Mouse (Mus musculus) brain, embryonic 18.5 days (tissue): ENCODE data around the gene Edem3.
"Not testable (repeated sequence)": the region's sequence is repeated elsewhere in the genome, so short reads cannot be mapped to it uniquely, and the experiment has no call there.

Source experiments
- DNase-seq: peaks from one replicate; pipeline ENCODE4 v3.0.0-alpha.2; 2012; ENCODE audit warnings: low read depth, low spot score

The Edem3 gene

DNA sequence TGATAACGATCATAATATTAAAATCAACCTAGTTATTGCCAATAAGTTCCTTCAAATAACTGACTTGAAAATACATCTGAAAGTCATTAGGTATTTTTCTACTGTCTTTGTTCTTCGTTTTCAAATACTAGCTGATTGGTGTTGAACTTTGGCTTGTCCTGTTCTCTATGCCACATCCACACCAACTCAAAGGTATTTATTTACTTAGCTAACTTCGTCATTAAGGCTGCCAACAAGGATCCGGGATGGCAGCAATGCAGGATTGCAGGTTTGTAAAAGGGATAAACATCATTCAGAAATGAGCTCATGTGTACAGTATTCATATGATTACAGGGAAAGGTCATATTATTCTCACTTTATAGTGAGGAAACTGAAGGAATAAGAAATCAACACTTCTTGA, 2.2 kb upstream of the Edem3 start:
- no peak for DNase-seq

DNA sequence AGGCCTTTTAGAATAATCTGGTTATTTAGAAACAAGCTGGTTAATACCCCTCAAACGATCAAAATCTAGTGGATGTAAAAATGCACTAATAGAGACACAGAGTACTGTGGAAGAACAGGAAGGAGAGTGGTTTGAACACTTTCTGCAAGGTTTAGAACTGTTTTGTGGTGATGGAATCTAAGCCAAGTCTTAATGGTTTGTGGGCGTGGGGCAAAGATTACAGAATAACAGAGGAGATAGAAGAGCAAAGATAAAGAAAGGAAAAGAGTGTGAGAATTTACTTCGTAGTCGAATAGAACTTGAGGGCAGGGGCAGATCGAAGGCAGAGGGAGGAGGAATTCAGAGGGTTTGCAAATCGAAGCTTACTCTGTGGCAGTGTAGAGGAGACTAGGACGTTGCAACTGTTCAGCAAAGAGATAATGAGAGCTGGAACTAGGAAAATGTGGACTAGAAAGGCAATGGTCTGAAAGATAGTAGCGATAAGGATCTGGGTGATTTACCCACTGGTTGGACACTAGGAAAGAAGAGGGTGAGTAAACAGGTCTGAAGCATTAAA, 1.7 kb upstream of the Edem3 start:
- DNase-seq: no peak

DNA sequence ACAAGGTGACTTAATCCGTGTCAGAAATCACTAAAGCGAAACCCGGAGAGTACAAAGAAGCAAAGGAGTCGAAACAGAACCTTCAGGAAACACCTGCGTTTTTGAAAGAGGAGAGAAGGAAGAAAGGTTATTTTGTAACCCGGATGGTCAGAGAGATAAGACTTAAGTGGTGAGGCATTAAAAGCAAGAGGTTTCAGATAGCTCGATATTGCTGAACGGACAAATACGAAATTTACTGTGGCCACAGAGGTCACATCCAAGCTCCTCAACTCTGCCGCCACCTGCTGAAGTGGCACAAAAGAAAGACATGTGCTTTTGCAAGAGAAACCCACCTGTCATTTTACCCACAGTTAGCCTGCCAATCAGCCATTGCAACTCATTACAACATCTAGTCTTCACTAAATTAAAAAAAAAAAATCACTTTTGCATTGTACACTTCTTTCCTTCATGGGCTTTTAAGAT, 1.1 kb upstream of the Edem3 start:
- DNase-seq: no peak

DNA sequence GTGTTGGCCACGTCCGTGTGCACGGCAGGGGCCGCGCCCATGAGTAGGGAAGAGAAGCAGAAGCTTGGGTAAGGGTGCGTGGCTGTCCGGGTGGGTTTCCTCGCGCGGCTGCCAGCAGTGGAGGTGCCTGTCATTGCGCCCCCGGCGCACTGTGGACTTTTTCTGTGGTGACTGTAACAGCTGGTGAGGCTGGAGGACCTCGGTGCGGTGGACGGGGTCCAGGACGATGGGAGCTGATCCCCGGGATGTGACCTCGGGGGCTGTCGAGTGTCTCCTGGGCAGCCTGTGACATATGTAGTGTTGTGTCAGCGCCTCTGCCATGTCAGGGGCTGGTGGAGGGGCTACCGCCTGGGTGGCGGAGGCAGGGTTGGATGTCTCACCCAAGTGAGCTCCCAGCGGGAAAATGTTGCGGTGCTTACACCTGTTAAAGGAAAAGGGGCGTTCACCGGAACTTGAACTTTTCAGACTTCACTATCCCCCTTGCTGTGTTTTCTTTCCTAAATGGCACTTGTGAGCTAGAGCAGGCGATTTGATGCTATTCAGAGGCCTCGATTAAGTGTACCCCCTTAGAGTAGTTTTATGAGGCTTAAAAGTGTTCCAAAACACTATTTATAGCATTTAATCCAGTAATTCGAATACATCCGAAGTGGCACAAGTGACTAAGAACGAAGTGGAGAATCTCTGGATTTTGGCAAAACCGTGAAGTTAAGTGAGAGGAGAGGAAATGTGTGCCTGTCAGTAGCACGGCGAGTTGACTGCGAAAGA, 671 bp downstream of the Edem3 start:
- DNase-seq: peak; percentile 0

DNA sequence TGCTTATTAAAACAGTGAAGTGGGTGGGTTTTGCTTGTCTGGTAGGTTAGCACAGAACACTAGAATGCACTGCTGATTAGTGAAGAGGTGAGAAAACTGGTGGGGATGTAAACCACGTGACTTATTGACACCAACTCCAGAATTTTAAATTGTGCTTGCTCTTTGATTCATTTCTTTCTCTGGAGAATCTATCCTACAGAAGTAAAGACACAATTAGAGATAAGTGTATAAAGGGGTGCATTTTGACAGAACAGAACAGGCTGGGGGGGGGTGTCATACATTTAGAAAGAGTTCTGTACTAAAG, 1.2 kb downstream of the Edem3 start:
- DNase-seq: no peak

DNA sequence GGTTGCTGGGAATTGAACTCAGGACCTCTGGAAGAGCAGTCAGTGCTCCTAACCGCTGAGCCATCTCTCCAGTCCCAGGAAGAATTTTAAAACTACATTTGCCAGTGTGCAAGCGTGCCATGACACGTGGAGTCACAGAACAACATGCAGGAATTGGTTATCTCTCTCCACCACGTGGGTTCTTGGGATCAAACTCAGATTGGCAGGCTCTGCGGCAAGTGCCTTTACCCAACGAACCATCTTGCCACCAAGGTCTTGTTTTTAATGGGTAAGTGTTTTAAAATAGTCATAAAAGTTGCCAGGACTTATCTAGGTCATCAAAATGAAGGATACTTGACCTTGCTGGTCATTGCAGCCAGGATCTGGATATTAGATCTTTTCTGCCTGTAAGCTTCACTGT, 3.1 kb downstream of the Edem3 start:
- no peak for DNase-seq

DNA sequence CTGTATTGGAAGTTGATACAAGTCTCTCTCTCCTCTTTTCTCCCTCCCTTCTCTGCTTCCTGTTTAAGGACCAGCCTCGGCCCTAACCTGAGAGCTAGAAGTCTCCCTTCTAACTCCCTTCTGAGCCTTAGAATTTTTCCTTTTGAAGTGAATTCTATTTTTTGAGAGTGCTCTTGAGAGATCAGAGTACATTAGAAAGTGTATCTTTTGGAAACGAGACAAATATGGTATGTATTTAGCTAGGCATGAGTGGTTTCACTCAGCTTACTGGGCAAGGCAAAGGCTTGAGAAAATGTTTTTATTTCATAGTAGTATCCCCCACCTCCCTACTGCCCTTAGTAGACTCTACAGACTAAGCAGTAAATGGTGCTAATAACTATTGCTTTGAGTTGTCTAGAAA, 3.8 kb downstream of the Edem3 start:
- DNase-seq: no peak

DNA sequence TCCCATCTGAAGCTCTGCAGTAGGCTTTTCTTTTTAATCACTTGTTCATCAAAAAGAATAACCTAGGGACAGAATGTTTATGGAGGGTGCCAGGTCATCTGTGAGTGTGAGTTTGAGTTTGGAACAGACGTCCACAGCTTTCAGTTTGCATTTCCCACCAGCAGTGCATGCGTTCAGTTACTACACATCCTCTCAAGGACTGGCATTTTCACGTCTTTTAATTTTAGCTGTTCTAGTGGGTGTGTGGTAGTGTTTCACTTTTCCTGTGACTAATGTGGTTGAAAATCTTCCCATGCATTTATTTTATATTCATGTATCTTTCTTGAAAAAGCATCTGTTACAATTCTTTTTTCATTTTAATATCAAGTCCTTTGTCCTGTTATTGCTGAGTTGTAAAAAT, 9.1 kb downstream of the Edem3 start:
- no peak for DNase-seq

DNA sequence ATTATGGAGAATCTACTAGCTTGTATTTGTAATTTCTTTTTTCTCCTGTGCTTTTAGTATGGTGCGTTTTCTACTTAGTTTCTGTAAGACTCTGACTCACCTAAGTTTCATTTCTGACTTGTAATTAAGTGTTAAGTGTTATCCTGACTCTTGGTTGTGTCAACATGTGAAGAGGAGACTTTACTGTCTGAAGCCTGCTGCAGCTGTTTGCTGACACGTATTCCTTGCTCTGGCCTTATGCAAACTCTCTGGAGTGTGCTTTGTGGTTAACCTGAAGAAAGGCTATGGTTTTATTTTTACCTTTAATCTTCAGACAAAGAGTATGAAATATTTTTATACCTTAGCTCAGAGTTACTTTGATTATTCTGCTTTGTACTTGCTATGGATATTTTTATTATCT, 11.0 kb downstream of the Edem3 start:
- no peak for DNase-seq

DNA sequence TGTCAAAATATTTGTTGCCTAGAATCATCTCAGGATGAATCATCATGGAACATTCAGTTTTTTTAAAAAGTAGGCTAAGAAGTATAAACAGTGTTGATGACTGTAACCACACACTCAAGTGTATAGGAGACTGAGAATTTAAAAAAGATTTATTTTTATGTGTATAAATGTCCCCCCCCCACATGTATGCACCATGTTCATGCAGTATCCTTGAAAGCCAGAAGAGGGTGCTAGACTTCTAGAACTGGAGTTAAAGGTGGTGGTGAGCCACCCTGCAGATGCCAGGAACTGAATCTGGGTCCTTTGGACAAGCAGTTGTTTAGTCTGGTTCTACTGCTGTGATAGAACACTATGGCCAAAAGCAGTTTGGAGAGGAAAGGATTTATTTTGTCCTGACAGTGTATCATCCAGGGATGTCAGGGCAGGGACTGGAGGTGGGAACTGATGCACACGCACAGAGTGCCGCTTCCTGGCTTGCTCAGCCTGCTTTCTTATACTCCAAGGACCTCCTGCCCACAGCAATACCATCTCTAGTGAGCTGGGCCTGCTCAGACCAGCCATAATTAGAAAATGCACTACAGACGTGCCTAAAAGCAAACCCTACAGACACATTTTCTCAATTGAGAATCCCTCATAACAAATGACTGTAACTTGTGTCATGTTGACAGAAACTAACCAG, 11.9 kb downstream of the Edem3 start:
- DNase-seq: no peak

DNA sequence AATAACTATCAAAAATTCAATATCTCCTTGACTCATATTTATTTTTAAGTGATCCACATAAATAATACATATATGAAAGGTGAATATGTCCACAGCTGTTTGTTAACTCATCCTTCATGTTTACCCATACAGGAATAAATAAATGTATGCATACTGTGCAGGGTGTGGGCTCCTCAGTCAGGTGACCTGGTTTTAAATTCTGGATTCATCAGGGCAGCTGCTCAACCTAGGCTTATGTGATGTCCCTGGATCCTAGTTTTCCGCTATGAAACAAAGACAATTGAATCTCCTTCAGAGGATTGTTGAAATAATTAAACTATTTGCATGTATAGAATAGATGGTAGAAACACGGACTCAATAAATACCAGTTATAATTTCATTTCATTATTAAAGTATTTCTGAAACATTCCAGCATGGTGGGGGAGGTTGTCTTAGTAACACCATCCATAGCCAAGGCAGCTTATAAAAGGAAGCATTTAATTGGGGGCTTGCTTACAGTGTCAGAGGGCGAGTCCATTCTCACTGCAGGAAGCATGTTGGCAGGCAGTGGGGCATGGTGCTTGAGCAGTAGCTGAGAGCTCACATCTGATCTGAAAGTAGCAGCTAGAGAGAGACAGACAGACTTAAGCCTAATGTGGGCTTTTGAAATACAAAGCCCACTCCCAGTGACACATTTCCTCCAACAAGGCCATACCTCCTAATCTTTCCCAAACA, 14.2 kb downstream of the Edem3 start:
- no peak for DNase-seq

DNA sequence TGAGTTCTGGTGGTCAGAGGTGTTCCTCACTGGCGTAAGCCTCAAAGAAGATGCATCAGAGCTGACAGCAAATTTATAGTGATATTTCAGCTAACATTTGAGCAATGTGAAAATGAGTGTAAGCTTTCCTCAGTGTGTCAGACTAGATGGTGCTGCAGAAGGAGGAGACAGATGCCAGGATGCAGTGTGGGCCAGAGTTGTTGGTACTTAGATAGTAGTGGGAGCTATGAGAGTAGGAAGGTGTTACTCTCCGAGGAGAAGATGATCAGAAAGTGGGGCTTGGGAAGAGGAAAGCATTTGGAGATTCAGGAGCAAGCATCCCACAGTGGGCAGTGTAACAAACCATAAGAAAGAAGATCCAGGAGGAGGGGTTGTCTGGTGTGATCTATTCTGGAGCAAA, 22.4 kb downstream of the Edem3 start:
- no peak for DNase-seq

DNA sequence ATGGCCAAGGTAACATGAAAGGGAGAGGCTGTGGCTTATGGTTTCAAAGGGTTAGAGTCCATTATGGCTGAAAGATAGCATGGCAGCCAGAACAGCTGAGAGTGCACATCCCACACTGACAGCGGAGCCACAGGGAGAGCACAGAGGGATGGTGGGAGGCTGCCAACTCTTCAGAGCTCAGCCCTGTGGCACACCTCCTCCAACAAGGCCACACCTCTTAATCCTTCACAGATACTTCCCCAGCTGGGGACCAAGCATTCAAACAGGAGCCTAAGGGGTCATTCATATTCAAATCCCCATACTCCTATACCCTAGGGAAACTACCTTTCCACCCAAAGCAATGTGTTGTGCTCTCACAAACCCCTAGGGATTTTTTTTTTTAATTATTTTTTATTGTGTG, 23.4 kb downstream of the Edem3 start:
- no peak for DNase-seq

DNA sequence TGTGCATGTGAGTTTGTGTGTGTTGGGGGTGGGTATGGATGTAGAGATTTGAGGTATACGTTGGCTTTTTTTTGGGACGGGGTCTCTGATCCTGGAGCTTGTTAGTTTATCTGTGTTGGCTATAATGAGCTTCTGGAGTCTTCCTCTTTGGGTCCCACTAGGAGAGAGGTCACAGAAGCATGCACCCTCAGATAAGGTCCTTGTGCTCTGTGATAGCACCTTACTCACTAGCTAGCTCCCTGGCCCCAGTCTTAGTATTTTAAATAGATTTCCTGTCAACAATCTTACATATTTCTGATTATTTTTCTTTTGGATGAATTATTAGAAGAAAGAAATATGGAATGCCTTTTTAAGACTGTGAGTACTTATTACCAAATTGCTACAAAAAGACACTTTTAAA, 24.1 kb downstream of the Edem3 start:
- no peak for DNase-seq

DNA sequence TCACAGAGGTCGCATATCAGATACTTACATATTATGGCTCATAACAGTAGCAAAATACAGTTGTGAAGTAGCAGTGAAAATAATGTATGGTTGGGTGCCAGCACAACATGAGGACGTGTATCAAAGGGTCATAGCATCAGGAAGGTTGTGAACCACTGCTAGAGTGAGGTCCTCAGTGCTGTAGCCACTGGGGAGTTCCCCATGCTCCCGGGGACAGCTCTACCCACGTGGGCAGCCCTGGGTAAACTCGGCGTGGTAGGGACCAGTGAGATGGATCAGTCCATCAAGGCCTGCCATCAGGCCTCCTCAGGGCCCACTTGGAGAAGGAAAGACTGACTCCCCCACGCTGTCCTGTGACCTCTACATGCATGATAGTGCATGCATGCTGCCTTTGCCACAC, 26.3 kb downstream of the Edem3 start:
- no peak for DNase-seq

DNA sequence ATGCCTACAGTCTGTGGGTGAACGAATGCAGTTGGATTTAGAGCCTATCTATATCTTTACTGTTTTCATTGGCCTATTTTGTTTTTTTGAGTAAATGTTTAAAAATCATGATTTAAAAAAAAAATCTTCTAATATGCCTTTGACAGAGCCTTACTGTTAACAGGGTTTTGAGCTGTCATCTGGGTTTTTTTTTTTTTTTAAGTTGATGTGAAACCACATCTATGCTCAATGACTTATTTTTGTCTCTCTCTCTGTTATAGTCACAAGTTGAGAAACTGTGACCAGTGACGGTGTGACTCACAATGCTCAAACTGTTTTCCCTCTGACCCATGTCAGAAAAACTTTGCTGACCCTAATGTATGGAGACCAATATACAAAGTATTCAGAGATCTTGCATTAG, 28.2 kb downstream of the Edem3 start:
- DNase-seq: no peak

DNA sequence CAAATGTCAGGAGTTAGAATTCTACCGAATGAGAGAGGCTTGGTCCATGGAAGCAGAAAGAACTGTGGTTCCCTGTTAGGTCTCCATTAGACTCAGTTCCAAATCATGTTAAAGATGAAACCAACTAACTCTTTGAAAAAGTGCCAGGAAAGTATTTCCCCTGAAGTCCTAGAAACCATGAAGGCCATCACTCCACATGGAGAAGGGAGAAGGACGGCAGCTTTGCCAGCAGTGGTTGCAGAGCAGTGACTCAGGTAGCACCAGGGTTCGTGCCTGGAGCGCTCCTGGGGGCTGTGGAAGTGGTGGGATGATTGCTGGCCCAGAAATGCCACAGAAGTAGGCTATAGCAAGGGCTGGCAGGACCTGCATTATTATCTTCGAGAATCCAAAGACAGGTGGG, 31.2 kb downstream of the Edem3 start:
- no peak for DNase-seq

DNA sequence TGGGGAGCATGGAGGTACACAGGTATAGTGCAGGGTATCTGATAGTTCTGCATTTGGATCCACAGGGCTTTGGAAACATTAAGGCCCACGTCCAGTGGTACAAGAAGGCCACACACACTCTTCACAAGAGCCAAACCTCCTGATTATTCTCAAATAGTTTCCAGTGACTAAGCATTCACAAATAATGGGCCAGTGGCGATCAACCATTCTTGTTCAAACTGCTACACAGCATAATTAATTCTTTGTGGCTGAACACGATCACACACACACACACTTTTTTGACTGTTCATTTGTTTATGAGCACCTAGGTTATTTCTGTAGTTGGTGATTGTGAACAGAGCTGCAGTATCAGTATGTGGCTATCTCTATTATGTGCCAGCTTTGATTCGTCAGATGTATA, 34.0 kb downstream of the Edem3 start:
- DNase-seq: no peak

DNA sequence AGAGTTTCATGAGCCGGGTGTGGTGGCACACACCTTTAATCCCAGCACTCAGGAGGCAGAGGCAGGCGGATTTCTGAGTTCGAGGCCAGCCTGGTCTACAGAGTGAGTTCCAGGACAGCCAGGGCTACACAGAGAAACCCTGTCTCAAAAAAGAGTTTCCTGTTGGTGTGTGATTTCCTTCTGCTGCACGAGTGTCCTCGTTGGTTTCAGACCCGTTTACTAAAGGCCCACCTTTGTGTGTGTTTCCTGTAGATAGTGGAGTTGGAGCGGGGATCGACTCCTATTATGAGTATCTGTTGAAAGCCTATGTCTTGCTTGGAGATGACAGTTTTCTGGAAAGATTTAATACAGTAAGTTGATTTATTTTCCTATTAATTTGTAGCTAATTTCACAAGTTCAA, 36.9 kb downstream of the Edem3 start:
- not testable (repeated sequence) for DNase-seq

DNA sequence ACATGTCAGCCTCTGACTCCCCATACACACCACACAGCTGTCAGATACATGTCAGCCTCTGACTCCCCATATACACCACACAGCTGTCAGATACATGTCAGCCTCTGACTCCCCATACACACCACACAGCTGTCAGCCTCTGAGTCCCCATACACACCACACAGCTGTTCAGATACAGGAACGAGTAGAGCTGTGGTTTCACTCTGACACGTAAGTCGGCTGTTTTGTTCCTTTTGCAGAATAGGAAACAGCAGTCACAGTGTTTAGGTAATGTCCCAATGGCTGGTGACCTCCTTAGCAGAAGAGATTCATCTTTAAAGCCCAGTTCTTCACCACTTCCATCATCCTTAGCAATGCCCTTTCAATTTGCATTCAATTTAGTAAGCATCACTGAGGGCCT, 47.6 kb downstream of the Edem3 start:
- DNase-seq: not testable (repeated sequence)

DNA sequence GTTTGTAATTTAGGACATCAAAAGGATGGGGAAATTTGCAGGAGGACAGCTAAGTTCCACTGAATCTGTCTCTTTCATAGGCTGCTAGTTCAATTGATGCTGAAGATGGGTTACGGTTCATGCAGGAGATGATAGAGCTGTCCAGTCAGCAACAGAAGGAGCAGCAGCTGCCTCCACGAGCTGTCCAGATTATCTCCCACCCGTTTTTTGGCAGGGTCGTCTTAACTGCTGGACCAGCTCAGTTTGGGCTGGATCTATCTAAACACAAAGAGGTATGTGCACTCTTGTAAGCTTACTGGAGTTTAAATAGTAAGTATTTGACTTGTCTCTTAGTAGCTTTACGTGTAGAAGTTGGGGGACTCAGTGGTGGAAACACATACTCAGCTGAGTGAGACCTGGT, 52.1 kb downstream of the Edem3 start:
- no peak for DNase-seq

DNA sequence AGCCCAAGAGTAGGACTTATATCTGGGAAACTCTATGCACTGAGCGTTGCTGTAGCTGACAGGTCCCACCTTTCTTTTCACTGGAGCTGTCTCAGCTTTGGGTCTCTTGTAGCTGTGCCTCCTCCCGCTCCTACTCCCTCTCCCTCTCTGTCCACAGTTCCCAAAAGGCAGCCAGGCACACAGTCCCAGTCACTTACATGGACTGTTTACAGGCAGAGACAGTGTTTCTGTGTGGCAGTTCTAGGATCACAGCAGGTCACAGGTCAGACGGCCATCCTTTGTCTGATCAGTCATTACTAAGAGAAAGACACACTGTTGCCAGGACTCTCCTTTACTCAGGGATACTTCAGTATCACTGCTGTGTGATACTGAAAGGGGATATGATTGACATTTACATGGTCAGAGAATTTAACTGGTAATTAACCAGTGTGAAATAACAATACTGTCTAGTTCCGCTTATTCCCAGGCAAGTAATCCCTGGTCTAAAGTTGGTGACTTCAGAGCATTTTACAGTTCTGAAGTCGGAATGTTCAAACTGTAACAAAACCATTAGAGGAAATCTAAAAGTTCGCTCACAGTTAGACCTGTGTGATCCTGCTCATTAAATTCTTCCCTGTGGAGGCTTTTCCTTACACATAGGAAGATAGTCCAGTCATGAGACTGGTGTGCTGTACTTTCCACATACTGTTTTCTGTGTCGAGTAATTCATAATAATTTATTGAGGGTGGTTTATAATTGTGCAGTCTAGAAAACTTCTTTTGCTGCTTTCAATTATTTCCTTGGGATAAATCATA, 55.7 kb downstream of the Edem3 start:
- DNase-seq: no peak
